8 mouse cellular contexts compared by ENCODE assay signal in genomic region chr12:79842319-79842718, GRCm38 (mm10).
DNase-seq lines count a peak whose midpoint lies in the region; ATAC-seq lines count a peak whose summit lies in the region.

No protein-coding gene starts in this region.

- 0 out of 2 replicates have a peak overlapping the region, but pooled peaks have one; percentile 15 for H3K9ac ChIP-seq in midbrain, embryonic 16.5 days (ENCODE audit: low read depth, low read length)
- no peak overlapping the region for H3K9ac ChIP-seq in midbrain, embryonic 15.5 days

- no peaks in the 10 kb centered on the region for H3K9me3 ChIP-seq in midbrain, embryonic 16.5 days (replicated peaks; ENCODE audit: control insufficient read depth, low read length, poor library complexity, severe bottlenecking)
- no peaks in the 10 kb centered on the region for H3K9me3 ChIP-seq in midbrain, embryonic 15.5 days
- H3K9me3 ChIP-seq in limb, embryonic 10.5 days (replicated peaks) = no peaks in the 10 kb centered on the region

- ATAC-seq in midbrain, embryonic 16.5 days = no peak
- no peak for ATAC-seq in midbrain, embryonic 15.5 days (replicated peaks)

- H3K4me2 ChIP-seq in midbrain, embryonic 16.5 days (ENCODE audit: low read length) = no peak overlapping the region
- H3K4me2 ChIP-seq in midbrain, embryonic 15.5 days = no peak overlapping the region

- H3K4me3 ChIP-seq in midbrain, embryonic 16.5 days (ENCODE audit: low read depth, low read length) = no peak overlapping the region
- H3K4me3 ChIP-seq in midbrain, embryonic 15.5 days = no peak overlapping the region
- H3K4me3 ChIP-seq in limb, embryonic 10.5 days = no peak overlapping the region

- 34% methylated on average over 7 of the region's 7 CpGs for WGBS in midbrain, embryonic 16.5 days
- WGBS in midbrain, embryonic 15.5 days = 33% methylated on average over 7 of the region's 7 CpGs
- WGBS in limb, embryonic 10.5 days = 51% methylated on average over 7 of the region's 7 CpGs

- peak; percentile 49 for DNase-seq in embryo, embryonic 10.5 days (ENCODE audit: low spot score)
- no peak for DNase-seq in embryo, embryonic 9.5 days (ENCODE audit: extremely low spot score)
- no peak for DNase-seq in limb, embryonic 10.5 days (ENCODE audit: low spot score)
- peak; percentile 22 for DNase-seq in right cerebral cortex, postnatal 25 days
- DNase-seq in adrenal gland, adult 8-10 months = no peak
- DNase-seq in spleen, adult 12 weeks (ENCODE audit: low spot score) = no peak

- no peaks in the 10 kb centered on the region for H3K36me3 ChIP-seq in midbrain, embryonic 16.5 days (ENCODE audit: control insufficient read depth, insufficient read depth, low read length)
- no peaks in the 10 kb centered on the region for H3K36me3 ChIP-seq in midbrain, embryonic 15.5 days (replicated peaks)
- H3K36me3 ChIP-seq in limb, embryonic 10.5 days = no peaks in the 10 kb centered on the region

- H3K4me1 ChIP-seq in midbrain, embryonic 16.5 days (ENCODE audit: control insufficient read depth, insufficient read depth, low read length) = peaks cover 4% of the 10 kb centered on the region; the same call in 1 of the 2 replicates
- H3K4me1 ChIP-seq in midbrain, embryonic 15.5 days = peaks cover 28% of the 10 kb centered on the region
- H3K4me1 ChIP-seq in limb, embryonic 10.5 days = peaks cover 99% of the 10 kb centered on the region

- H3K27me3 ChIP-seq in midbrain, embryonic 16.5 days (ENCODE audit: control insufficient read depth, insufficient read depth, low read depth, low read length) = no peaks in the 10 kb centered on the region
- no peaks in the 10 kb centered on the region for H3K27me3 ChIP-seq in midbrain, embryonic 15.5 days (replicated peaks)
- H3K27me3 ChIP-seq in limb, embryonic 10.5 days (ENCODE audit: low read depth, poor library complexity, severe bottlenecking) = no peaks in the 10 kb centered on the region

- H3K27ac ChIP-seq in midbrain, embryonic 16.5 days (ENCODE audit: low read length) = peak overlapping the region; percentile 35; the same call in 1 of the 2 replicates
- H3K27ac ChIP-seq in midbrain, embryonic 15.5 days = no peak overlapping the region
- H3K27ac ChIP-seq in limb, embryonic 10.5 days = peak overlapping the region; percentile 80

Comparison
In these comparisons a context has a peak if more than half of its experiments do, and no peak if none do; other contexts are left out.
1. DNase-seq: peak in embryo, embryonic 10.5 days (single experiment) and right cerebral cortex, postnatal 25 days (single experiment); none in embryo, embryonic 9.5 days (single experiment), limb, embryonic 10.5 days (single experiment), adrenal gland, adult 8-10 months (single experiment) and spleen, adult 12 weeks (single experiment).